Mouse (Mus musculus) olfactory bulb, adult 2 months (tissue): ENCODE data around the gene Ifna1.

Experiments
- CTCF ChIP-seq: fragments of 200-500 bp; IDR thresholded peaks from 2 replicates; pipeline ENCODE4 v1.5.1; 2012; ENCODE audit warnings: low read depth, mild to moderate bottlenecking, low read length, moderate library complexity; ENCODE audit not compliant: insufficient read depth
- POLR2A ChIP-seq: fragments of 200-500 bp; IDR thresholded peaks from 2 replicates; pipeline ENCODE4 v1.6.1; 2012; ENCODE audit warnings: mild to moderate bottlenecking, low read depth, low read length, moderate library complexity; ENCODE audit not compliant: insufficient read depth

DNA sequence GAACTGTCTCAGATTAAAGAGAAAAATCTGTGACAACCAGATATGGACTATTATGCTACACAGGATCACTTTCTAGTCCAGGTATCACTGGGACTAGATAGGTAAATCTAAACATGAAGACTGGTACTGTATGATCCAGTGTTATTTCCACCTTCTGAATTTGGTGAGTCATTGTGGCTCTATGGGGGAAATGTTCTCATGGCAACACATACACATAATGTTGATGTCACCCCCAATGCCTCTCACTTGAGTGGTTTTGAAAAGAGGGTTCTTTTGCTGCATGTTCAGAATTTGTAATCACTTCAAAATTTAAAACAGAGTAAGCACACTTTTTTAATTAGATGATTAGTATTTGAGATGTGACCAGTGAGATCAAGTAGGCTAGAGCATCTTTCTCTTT lies 38.3 kb downstream of the Ifna1 start:
- TF ChIP-seq POLR2A, result no peak
- TF ChIP-seq CTCF, result no peak
